Comparison of ENCODE assay signal across 22 mouse cellular contexts in genomic region chr9:86336792-86337191, GRCm38 (mm10).
DNase-seq lines count a peak whose midpoint lies in the region; ATAC-seq and TF ChIP-seq lines count a peak whose summit lies in the region.
"Had no signal": no experiment of that assay in that cellular context is flagged by ENCODE, and none has a peak within 500 bp of the region (broad histone marks: within the 10 kb centered on the region; RNA-seq: fewer than 3 reads in every experiment).

No protein-coding gene starts in this region.

- ATAC-seq in kidney, embryonic 15.5 days (replicated peaks; ENCODE audit: low FRiP score) = peak; percentile 53; the same call in 1 of the 2 replicates
- ATAC-seq: CD4-positive, CD25-positive, alpha-beta regulatory T cell, adult 4 months; forebrain, embryonic 15.5 days had no signal

- H3K27ac ChIP-seq in kidney, embryonic 15.5 days = peak overlapping the region; percentile 68
- H3K27ac ChIP-seq in embryonic facial prominence, embryonic 10.5 days (replicated peaks) = no peak overlapping the region
- no peak overlapping the region for H3K27ac ChIP-seq in left cerebral cortex, adult 2 months
- H3K27ac ChIP-seq: embryonic facial prominence, embryonic 12.5 days; embryonic facial prominence, embryonic 15.5 days; forebrain, embryonic 15.5 days; heart, adult 2 months; heart, embryonic 10.5 days; heart, embryonic 13.5 days; hindbrain, embryonic 14.5 days had no signal

- H3K27me3 ChIP-seq in kidney, embryonic 15.5 days = no peaks in the 10 kb centered on the region
- H3K27me3 ChIP-seq in embryonic facial prominence, embryonic 10.5 days (replicated peaks; ENCODE audit: low read depth, poor library complexity, severe bottlenecking) = no peaks in the 10 kb centered on the region
- H3K27me3 ChIP-seq: embryonic facial prominence, embryonic 12.5 days; embryonic facial prominence, embryonic 15.5 days; forebrain, embryonic 15.5 days; heart, embryonic 13.5 days had no signal

- H3K36me3 ChIP-seq in kidney, embryonic 15.5 days = no peaks in the 10 kb centered on the region
- no peaks in the 10 kb centered on the region for H3K36me3 ChIP-seq in embryonic facial prominence, embryonic 10.5 days (replicated peaks)
- H3K36me3 ChIP-seq: embryonic facial prominence, embryonic 12.5 days; embryonic facial prominence, embryonic 15.5 days; forebrain, embryonic 15.5 days; heart, embryonic 10.5 days; heart, embryonic 13.5 days had no signal

- intact Hi-C loops in left cerebral cortex, adult 2 months (cut with DNase I) = no loop called here

- no peak overlapping the region for H3K4me3 ChIP-seq in kidney, embryonic 15.5 days (replicated peaks)
- H3K4me3 ChIP-seq in embryonic facial prominence, embryonic 10.5 days = no peak overlapping the region
- no peak overlapping the region for H3K4me3 ChIP-seq in left cerebral cortex, adult 2 months
- H3K4me3 ChIP-seq: embryonic facial prominence, embryonic 12.5 days; embryonic facial prominence, embryonic 15.5 days; forebrain, embryonic 15.5 days; heart, adult 2 months; heart, embryonic 10.5 days; heart, embryonic 13.5 days had no signal

- WGBS in kidney, embryonic 15.5 days = 61% methylated on average over 2 of the region's 2 CpGs
- 90% methylated on average over 2 of the region's 2 CpGs for WGBS in embryonic facial prominence, embryonic 10.5 days

- H3K9me3 ChIP-seq in kidney, embryonic 15.5 days (replicated peaks) = no peaks in the 10 kb centered on the region
- H3K9me3 ChIP-seq in embryonic facial prominence, embryonic 10.5 days = no peaks in the 10 kb centered on the region
- H3K9me3 ChIP-seq: embryonic facial prominence, embryonic 12.5 days; embryonic facial prominence, embryonic 15.5 days; forebrain, embryonic 15.5 days; heart, embryonic 10.5 days had no signal

- no peak overlapping the region for H3K9ac ChIP-seq in kidney, embryonic 15.5 days
- H3K9ac ChIP-seq: embryonic facial prominence, embryonic 12.5 days; embryonic facial prominence, embryonic 15.5 days; forebrain, embryonic 15.5 days; heart, embryonic 13.5 days; hindbrain, embryonic 14.5 days had no signal

- DNase-seq in kidney, adult 8-10 months = peak; percentile 21 to 55
- DNase-seq in kidney, postnatal 4 days = no peak
- peak; percentile 73 for DNase-seq in kidney, adult 9 months
- peak; percentile 15 to 49 for DNase-seq in kidney, postnatal 25 days
- no peak for DNase-seq in embryonic facial prominence, embryonic 10.5 days (ENCODE audit: low spot score)
- DNase-seq in left cerebral cortex, adult 2 months (ENCODE audit: extremely low spot score in 1 of 2, low spot score in 2 of 2) = no peak
- DNase-seq in left cerebral cortex, adult 8-10 months (ENCODE audit: low spot score in 2 of 2) = no peak
- DNase-seq: cerebellum, adult 18-20 months; cerebellum, adult 9-10 months; cerebellum, postnatal 14 days; gastrocnemius, postnatal 25 days; heart, adult 2 months; heart, postnatal 14 days; heart, postnatal 4 days had no signal

- H3K4me2 ChIP-seq in kidney, embryonic 15.5 days = no peak overlapping the region
- H3K4me2 ChIP-seq: embryonic facial prominence, embryonic 12.5 days; embryonic facial prominence, embryonic 15.5 days; forebrain, embryonic 15.5 days; heart, embryonic 13.5 days; hindbrain, embryonic 14.5 days had no signal

- H3K4me1 ChIP-seq in kidney, embryonic 15.5 days = peaks cover 5% of the 10 kb centered on the region; the same call in 1 of the 2 replicates
- H3K4me1 ChIP-seq in embryonic facial prominence, embryonic 10.5 days = no peaks in the 10 kb centered on the region
- H3K4me1 ChIP-seq: embryonic facial prominence, embryonic 15.5 days; heart, embryonic 10.5 days had no signal

- TF ChIP-seq CTCF in left cerebral cortex, adult 2 months (IDR thresholded peaks at IDR 0.05) = no peak

Comparison
In these comparisons a context has a peak if more than half of its experiments do, and no peak if none do; other contexts are left out.
1. DNase-seq: peak in kidney, adult 8-10 months (2 of 2), kidney, adult 9 months (single experiment) and kidney, postnatal 25 days (2 of 2); none in kidney, postnatal 4 days (0 of 2), embryonic facial prominence, embryonic 10.5 days (single experiment), left cerebral cortex, adult 2 months (0 of 2) and left cerebral cortex, adult 8-10 months (0 of 2).